Mouse (Mus musculus): ENCODE data around the gene Ppfibp2. TPM values are rescaled to one million over a fixed set of nuclear protein-coding genes. Genes with fewer than 3 reads are reported as not detected.
A peak's percentile ranks its signal among the peaks of the same experiment; 100 is the strongest.

Ppfibp2 gene
- polyA plus RNA-seq, 1 experiment from 2014 or later: 7.1 TPM

DNA sequence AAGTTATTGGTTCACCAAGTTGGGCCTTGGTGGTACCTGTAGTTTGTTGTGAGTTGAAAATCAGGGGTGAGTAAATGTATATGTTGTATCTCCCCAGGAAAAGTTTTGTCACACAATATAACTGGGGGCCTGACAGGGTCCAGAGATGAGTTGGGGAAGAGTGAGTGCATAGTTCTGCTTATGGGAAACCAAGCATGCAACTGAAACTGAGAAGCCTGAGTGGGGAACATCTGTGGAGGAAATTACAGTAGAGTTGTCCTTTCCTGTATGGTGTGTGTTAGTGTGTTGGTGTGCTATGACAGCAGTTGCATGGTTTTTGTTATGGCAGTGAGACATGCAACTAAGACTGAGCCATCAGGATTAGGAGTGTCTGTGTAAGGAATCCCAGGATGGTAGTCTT, 33.4 kb downstream of the Ppfibp2 start:
- Histone ChIP-seq H3K4me2 (replicated peaks; ENCODE audit: low read depth, low read length) (no peak overlapping the region), H3K9ac (replicated peaks; ENCODE audit: low read length) (no peak overlapping the region), H3K4me3 (ENCODE audit: low read length) (no peak overlapping the region), H3K27me3 (ENCODE audit: insufficient read depth, low read length) (no peaks in the 10 kb centered on the region), H3K9me3 (ENCODE audit: low read length) (no peaks in the 10 kb centered on the region), H3K36me3 (ENCODE audit: insufficient read depth, low read length) (no peaks in the 10 kb centered on the region), H3K4me1 (ENCODE audit: insufficient read depth, low read length) (no peaks in the 10 kb centered on the region), H3K27ac (ENCODE audit: low read length) (no peak overlapping the region)
- ATAC-seq (ENCODE audit: low FRiP score, low TSS enrichment): no peak

DNA sequence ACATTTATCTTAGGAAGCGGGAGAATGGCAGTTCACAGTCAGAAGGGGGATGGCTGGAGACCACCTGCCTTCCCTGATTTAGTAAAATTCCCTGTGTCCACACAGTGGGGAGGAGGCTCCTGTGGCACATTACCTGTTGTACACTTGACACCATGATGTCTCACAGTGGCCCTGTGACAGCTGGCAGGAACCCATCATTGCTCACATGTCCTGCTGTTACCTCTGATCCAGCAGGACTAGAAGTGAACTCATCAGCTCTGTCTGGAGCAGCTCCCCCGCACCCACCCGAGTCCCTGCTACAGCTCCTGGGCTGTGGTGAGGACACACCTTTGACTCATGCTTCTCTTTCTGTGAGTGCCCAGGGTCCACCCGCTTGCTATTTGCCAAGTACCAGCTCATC, 38.2 kb downstream of the Ppfibp2 start:
- no peak for ATAC-seq (ENCODE audit: low FRiP score, low TSS enrichment)
- H3K27ac ChIP-seq (ENCODE audit: low read length): no peak overlapping the region
- H3K27me3 ChIP-seq (ENCODE audit: insufficient read depth, low read length): no peaks in the 10 kb centered on the region
- H3K36me3 ChIP-seq (ENCODE audit: insufficient read depth, low read length): no peaks in the 10 kb centered on the region
- no peaks in the 10 kb centered on the region for H3K4me1 ChIP-seq (ENCODE audit: insufficient read depth, low read length)
- WGBS: 73% methylated on average over 4 of the region's 4 CpGs
- H3K9ac ChIP-seq (replicated peaks; ENCODE audit: low read length): no peak overlapping the region
- H3K4me3 ChIP-seq (ENCODE audit: low read length): no peak overlapping the region
- no peak overlapping the region for H3K4me2 ChIP-seq (replicated peaks; ENCODE audit: low read depth, low read length)
- no peaks in the 10 kb centered on the region for H3K9me3 ChIP-seq (ENCODE audit: low read length)

DNA sequence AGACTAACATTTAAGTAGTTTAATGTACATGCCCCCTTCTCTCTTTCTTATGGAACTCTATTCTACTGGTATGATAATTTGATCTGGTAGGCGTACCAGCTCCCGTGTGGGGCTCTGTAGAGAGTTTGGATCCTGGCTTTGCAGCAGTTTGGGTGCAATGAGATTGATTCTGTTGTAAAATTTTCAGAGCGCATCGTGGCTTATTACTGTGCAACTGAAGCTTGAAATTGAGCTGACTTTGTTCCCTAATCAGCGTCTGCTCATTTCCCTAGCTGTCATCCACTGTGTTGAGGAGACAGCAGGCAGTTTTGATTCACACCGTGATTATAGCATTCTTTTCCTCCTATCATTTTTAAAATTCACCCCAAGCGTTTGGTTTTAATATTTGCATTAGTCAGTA, 42.4 kb downstream of the Ppfibp2 start:
- Histone ChIP-seq H3K9me3 (ENCODE audit: low read length) (no peaks in the 10 kb centered on the region), H3K4me2 (replicated peaks; ENCODE audit: low read depth, low read length) (no peak overlapping the region), H3K4me1 (ENCODE audit: insufficient read depth, low read length) (no peaks in the 10 kb centered on the region), H3K27ac (ENCODE audit: low read length) (no peak overlapping the region), H3K36me3 (ENCODE audit: insufficient read depth, low read length) (no peaks in the 10 kb centered on the region), H3K27me3 (ENCODE audit: insufficient read depth, low read length) (no peaks in the 10 kb centered on the region), H3K9ac (replicated peaks; ENCODE audit: low read length) (no peak overlapping the region), H3K4me3 (ENCODE audit: low read length) (no peak overlapping the region)
- ATAC-seq (ENCODE audit: low FRiP score, low TSS enrichment): no peak
- WGBS: 63% methylated on average over 7 of the region's 7 CpGs

DNA sequence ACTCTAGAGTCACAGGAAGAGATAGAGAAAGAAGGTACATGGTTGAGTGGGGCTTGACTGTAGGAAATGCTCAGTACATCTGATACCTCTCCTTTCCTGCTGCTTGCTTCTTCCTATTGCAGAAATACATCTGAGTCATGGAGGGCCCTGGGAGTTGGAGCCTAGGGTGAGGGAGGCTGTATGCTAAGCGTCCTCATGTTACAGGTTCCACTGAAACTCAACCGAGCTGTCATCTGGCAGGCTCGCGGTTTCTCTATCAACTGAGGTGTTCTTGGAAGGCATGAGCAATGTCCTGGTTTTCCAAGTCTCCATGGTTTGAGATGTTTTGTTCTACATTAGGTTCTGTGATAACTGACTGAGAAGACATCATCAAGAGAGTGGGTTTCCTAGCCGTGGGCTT, 43.0 kb downstream of the Ppfibp2 start:
- Histone ChIP-seq H3K27ac (ENCODE audit: low read length) (no peak overlapping the region), H3K9ac (replicated peaks; ENCODE audit: low read length) (no peak overlapping the region), H3K4me2 (replicated peaks; ENCODE audit: low read depth, low read length) (no peak overlapping the region), H3K4me3 (ENCODE audit: low read length) (no peak overlapping the region), H3K9me3 (ENCODE audit: low read length) (no peaks in the 10 kb centered on the region), H3K36me3 (ENCODE audit: insufficient read depth, low read length) (no peaks in the 10 kb centered on the region), H3K27me3 (ENCODE audit: insufficient read depth, low read length) (no peaks in the 10 kb centered on the region), H3K4me1 (ENCODE audit: insufficient read depth, low read length) (no peaks in the 10 kb centered on the region)
- whole genome bisulfite sequencing: 54% methylated on average over 5 of the region's 5 CpGs
- ATAC-seq (ENCODE audit: low FRiP score, low TSS enrichment): peak; percentile 31; the same call in 1 of the 2 replicates

DNA sequence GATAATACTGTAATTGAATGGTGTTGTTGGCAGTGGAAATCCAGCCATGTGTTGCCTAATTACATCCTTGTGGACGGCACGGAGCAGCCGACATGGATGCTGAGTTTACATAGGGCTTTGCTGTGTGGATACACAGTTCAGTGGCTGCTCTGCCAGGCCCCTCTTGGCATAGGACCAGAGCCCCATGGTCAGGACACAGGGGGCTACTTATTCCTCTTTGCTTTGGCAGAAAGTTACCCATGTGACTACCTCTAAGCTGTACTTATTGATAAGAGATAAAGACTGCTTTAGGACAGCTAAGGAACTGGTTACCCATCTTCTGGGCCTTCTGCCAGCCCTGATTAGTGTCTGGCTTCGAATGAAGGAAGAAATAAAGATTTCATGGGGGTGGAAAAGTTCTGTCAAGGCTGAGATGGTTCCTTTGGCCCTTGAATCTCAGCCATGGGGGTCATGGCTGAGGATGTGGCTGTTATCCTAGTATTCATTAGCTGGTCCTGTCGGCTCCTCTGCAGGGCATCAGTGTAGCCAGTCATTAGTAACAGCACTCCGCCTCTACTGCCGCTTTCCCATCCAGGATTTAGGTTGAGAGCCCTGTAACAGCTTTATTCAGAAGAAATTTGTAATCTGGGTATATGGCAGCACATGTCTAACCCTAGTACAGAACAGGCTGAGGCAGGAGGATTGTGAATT, 47.7 kb downstream of the Ppfibp2 start:
- 77% methylated on average over 7 of the region's 7 CpGs for WGBS
- Histone ChIP-seq H3K9me3 (ENCODE audit: low read length) (peaks cover 5% of the 10 kb centered on the region; the same call in 1 of the 2 replicates), H3K36me3 (ENCODE audit: insufficient read depth, low read length) (no peaks in the 10 kb centered on the region), H3K4me1 (ENCODE audit: insufficient read depth, low read length) (no peaks in the 10 kb centered on the region), H3K4me3 (ENCODE audit: low read length) (no peak overlapping the region), H3K27ac (ENCODE audit: low read length) (no peak overlapping the region), H3K27me3 (ENCODE audit: insufficient read depth, low read length) (no peaks in the 10 kb centered on the region), H3K9ac (replicated peaks; ENCODE audit: low read length) (no peak overlapping the region), H3K4me2 (replicated peaks; ENCODE audit: low read depth, low read length) (no peak overlapping the region)
- no peak for ATAC-seq (ENCODE audit: low FRiP score, low TSS enrichment)

DNA sequence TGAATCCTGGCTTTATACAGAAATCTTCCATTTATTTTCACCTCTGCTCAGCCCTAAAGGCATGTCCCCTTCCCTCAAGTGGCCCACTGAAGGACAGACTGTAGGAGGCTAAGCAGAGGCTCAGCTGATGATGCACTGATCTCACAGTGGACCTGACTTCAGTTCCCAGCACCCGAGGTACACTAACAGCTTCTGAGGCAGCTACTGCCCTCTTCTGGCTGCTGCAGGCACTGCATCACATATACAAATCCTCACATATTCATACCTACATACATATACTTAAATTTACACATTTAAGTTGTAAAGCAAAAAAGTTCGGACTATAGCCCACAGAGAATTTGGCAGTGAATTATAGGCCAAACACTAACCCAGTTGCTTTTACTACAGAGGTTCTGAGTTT, 50.0 kb downstream of the Ppfibp2 start:
- H3K36me3 ChIP-seq (ENCODE audit: insufficient read depth, low read length): no peaks in the 10 kb centered on the region
- no peak overlapping the region for H3K4me3 ChIP-seq (ENCODE audit: low read length)
- no peak overlapping the region for H3K27ac ChIP-seq (ENCODE audit: low read length)

DNA sequence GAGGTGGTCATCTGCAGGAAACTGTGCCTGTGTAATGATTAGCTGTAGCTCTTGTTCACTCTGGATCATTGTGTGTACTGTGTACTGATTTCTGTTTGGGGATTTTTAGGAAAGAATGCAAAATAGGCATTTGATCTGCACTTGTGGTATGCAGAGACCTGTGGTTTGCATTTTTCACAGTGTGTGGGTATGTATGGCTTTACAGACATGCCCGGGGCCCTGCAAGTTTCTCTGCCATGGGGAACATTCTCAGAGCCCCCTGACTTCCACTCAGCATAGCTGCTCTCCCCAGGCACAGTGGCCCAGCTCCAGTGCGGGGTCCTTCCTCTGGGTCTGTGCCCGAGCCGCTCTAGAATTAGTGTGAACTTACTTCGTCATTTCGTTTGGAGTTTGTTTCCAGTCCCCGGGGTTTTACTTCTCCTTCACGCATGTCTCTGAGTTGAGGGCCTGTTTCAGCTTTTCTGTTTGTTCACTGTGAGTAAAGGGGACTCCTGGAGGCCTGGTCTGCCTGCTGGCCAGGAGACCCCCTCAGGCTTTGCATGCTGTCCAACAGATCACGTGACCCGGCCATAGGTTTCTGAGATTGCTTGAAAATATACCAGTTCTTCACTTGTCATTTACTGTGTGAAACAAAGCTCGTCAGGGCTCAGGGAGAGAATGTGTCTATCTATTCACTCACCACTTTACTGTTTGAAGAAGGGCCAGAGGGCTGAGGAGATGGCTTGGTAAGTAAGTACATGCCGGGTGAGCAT, 54.1 kb downstream of the Ppfibp2 start:
- Histone ChIP-seq H3K36me3 (ENCODE audit: insufficient read depth, low read length) (no peaks in the 10 kb centered on the region), H3K27ac (ENCODE audit: low read length) (no peak overlapping the region), H3K4me2 (replicated peaks; ENCODE audit: low read depth, low read length) (no peak overlapping the region), H3K9me3 (ENCODE audit: low read length) (peaks cover 5% of the 10 kb centered on the region; the same call in 1 of the 2 replicates), H3K4me1 (ENCODE audit: insufficient read depth, low read length) (no peaks in the 10 kb centered on the region), H3K27me3 (ENCODE audit: insufficient read depth, low read length) (no peaks in the 10 kb centered on the region), H3K4me3 (ENCODE audit: low read length) (no peak overlapping the region), H3K9ac (replicated peaks; ENCODE audit: low read length) (no peak overlapping the region)
- 81% methylated on average over 12 of the region's 12 CpGs for WGBS
- no peak for ATAC-seq (ENCODE audit: low FRiP score, low TSS enrichment)

More for the DNA sequence above, 50.0 kb downstream of the Ppfibp2 start:
- H3K27me3 ChIP-seq (ENCODE audit: insufficient read depth, low read length): no peaks in the 10 kb centered on the region
- ATAC-seq (ENCODE audit: low FRiP score, low TSS enrichment): no peak
- H3K9ac ChIP-seq (replicated peaks; ENCODE audit: low read length): no peak overlapping the region
- no peaks in the 10 kb centered on the region for H3K4me1 ChIP-seq (ENCODE audit: insufficient read depth, low read length)
- H3K9me3 ChIP-seq (ENCODE audit: low read length): peaks cover 5% of the 10 kb centered on the region; the same call in 1 of the 2 replicates
- no peak overlapping the region for H3K4me2 ChIP-seq (replicated peaks; ENCODE audit: low read depth, low read length)
- 90% methylated on average over 2 of the region's 2 CpGs for WGBS

DNA sequence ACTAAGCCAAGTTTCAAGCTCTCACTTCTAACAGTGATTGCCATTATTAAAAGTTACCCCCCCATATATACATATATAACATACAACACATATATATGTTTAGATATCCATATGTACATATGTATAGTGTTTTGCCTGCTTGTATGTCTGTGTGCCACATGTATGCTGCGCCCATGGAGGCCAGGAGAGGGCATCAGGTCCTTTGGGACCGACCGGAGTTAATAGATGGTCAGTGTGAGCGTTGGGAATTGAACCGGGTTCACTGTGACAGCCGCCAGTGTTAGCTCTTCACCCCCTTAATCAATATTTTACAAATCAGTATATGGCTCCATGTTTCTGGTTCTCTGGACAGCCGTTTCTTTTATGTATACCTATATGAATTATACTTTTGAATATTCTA, 55.0 kb downstream of the Ppfibp2 start:
- WGBS: 82% methylated on average over 7 of the region's 7 CpGs
- peaks cover under 1% of the 10 kb centered on the region; the same call in 1 of the 2 replicates for H3K9me3 ChIP-seq (ENCODE audit: low read length)
- H3K4me1 ChIP-seq (ENCODE audit: insufficient read depth, low read length): no peaks in the 10 kb centered on the region
- H3K4me2 ChIP-seq (replicated peaks; ENCODE audit: low read depth, low read length): no peak overlapping the region
- ATAC-seq (ENCODE audit: low FRiP score, low TSS enrichment): no peak
- no peak overlapping the region for H3K4me3 ChIP-seq (ENCODE audit: low read length)
- H3K36me3 ChIP-seq (ENCODE audit: insufficient read depth, low read length): no peaks in the 10 kb centered on the region
- no peak overlapping the region for H3K27ac ChIP-seq (ENCODE audit: low read length)
- H3K27me3 ChIP-seq (ENCODE audit: insufficient read depth, low read length): no peaks in the 10 kb centered on the region
- H3K9ac ChIP-seq (replicated peaks; ENCODE audit: low read length): no peak overlapping the region

DNA sequence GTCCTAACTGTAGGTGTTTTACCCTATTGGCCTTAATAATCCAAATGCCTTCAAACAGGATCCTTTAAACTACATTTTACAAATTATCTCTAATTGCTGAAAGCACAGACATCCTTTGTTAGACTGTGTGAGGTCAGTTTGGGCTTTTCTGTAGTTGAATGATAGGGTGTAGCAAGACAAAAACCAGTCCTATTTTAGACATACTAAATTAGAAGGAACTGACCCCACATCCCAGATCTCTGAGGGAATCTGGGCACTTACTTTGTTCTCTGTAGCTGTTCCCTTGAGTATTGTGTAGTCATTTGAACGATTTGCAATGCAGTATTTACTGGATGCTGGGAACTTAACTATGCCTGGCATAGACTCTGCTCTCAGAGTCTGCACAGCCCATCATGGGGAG, 56.8 kb downstream of the Ppfibp2 start:
- no peaks in the 10 kb centered on the region for H3K36me3 ChIP-seq (ENCODE audit: insufficient read depth, low read length)
- no peak for ATAC-seq (ENCODE audit: low FRiP score, low TSS enrichment)
- H3K4me2 ChIP-seq (replicated peaks; ENCODE audit: low read depth, low read length): no peak overlapping the region
- no peak overlapping the region for H3K27ac ChIP-seq (ENCODE audit: low read length)
- no peaks in the 10 kb centered on the region for H3K27me3 ChIP-seq (ENCODE audit: insufficient read depth, low read length)
- WGBS: 59% methylated on average over 1 of the region's 1 CpGs
- H3K4me3 ChIP-seq (ENCODE audit: low read length): no peak overlapping the region
- no peak overlapping the region for H3K9ac ChIP-seq (replicated peaks; ENCODE audit: low read length)
- no peaks in the 10 kb centered on the region for H3K9me3 ChIP-seq (ENCODE audit: low read length)
- H3K4me1 ChIP-seq (ENCODE audit: insufficient read depth, low read length): no peaks in the 10 kb centered on the region

DNA sequence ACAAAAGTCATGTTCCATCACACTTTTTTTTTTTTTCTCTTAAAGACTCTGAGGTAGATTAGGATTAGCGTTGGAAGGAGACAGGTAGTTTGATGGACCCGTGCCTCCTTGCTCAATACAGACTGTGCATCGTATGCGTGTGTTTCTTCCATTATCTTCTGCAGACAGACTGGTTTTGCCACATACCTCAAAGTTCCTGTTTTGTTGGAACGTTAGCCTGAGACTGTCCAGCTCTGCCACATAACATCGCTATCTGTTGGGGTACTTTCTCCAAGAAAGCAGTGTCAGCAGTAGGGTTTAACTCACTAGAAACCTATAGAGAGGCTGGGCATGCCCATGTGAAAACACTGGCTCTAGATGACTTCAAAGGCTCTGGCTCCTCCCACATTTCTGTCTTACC, 61.4 kb downstream of the Ppfibp2 start:
- Histone ChIP-seq H3K27ac (ENCODE audit: low read length) (no peak overlapping the region), H3K4me3 (ENCODE audit: low read length) (no peak overlapping the region), H3K9me3 (ENCODE audit: low read length) (no peaks in the 10 kb centered on the region), H3K4me1 (ENCODE audit: insufficient read depth, low read length) (peaks cover 5% of the 10 kb centered on the region; the same call in 1 of the 2 replicates), H3K4me2 (replicated peaks; ENCODE audit: low read depth, low read length) (no peak overlapping the region), H3K36me3 (ENCODE audit: insufficient read depth, low read length) (no peaks in the 10 kb centered on the region), H3K9ac (replicated peaks; ENCODE audit: low read length) (no peak overlapping the region), H3K27me3 (ENCODE audit: insufficient read depth, low read length) (no peaks in the 10 kb centered on the region)
- 88% methylated on average over 6 of the region's 6 CpGs for WGBS
- ATAC-seq (ENCODE audit: low FRiP score, low TSS enrichment): no peak
